Mouse (Mus musculus): ENCODE results near the gene Plxnb2.

The Plxnb2 gene

DNA sequence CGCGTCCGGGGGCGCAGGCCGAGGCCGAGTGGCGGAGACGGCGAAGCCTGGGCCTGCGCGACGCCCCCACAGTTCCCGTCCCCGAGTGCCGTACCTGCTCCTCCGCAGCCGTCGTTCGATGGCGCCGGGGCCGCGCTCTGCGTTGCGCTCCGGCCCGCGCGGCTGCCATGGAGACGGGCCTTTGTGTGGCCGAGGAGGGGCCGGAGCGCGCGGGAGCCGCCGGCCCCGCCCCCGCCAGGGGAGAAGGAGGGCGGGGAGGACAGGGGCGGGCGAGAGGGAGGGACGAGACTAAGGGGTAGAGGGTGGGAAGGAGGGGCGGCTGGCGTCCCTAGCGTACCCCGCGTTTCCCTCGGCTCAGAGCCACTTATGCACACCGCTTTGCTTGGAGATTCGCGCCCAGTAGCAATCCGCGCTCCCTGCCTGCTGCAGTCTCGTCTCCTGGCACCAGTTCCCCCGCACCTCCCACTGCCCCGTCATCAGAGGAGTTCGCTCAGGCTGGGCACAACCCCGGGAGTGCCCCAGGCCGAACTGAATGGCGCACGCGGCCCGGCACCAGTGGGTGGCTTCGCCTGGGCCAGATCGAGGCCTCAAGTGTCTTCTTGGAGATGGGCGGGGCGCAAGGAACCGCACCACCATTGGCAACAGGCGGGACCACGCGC, at the start of gene Plxnb2:
Gene Plxnb2, minus strand, starts transcription at position 218 of the 659 bp plus-strand sequence.
- DNase-seq, result peak; percentile 75 to 84

DNA sequence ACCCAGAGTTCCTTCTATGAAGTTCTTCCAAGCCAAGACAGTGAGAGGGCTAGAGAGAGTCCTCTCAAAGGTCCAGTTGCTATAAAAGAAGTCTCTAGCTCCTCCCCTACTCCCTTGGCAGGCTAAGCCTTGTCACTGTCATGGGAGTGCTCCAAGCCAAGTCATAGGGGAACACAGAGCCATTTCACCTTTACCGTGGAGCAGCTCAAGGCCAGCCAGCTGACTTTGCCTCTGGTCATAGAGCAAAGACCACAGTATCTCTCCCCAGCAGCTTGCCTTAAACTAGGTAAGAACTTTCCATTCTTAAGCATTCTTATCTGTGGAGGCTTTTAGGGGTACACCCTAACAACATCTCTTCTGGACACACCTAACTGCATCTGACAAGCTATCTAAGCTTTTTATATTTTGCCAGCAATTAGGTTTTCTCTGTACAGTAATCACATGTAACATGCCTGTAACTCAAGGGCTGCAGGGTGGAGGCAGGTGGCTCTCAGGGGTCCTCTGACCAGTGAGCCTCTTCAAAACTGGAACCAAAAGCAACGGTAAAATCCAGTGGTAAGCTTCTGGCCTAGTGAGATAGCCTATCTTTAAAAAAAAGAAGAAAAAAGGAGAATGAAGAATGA, 35.1 kb upstream of the Plxnb2 start:
- peak; percentile 66 to 70 for DNase-seq

DNA sequence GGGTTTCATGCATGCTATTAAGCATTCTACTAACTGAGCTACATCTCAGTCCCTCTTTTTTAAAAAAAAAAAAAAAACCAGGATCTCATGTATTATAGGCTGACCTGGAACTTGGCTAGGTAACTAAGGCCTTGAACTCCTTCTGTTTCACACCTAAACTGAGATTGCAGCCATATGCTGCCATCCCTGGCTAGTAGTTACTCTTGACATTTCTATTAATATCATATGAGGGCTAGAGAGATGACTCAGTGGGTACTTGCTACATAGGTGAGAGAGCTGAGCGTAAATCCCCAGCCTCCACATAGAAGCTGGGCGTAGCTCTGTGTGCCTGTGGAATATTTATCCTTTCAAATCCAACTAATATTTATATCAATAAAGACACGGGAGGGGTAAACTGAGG, 34.4 kb upstream of the Plxnb2 start:
- peak; percentile 39 to 54 for DNase-seq

DNA sequence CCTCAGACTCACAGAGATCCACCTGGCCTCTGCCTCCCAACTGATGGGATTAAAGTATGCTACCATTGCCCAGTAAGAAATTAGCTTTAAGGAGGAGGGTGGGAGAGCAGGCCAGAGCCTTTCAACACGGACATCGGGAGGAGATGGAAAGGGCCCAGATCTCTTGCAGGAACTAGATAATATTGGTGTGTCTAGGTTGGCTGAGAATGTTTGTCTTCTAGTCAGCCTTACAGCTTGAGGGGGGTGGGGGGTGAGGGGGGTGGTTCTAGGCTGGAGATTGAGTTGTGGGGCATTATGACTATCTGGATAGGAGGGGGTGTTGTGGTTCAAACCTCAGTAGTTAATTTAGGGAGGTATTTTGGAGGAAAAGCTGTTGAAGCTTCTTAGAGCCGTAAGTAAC, 32.9 kb upstream of the Plxnb2 start:
- DNase-seq, result no peak

DNA sequence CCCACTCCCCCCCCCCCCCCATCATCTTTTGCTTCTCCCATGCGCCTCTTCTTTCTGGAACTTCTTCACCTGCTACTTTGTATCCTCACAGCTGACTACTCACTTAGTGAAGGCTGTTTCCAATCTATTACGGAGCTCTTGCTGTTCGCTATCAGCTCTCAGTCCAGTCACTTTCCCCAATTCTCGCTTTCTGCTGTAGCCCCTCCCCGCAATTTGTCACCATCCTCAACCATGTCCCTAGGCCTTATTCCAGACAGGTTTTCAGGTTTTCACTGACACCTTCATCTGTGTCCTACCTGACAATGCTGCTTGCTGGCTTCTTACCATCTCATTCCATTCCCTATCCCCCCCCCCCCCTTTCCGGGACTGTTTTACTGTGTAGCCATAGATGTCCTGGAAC, 31.9 kb upstream of the Plxnb2 start:
- peak in 1 of 2 experiments; percentile 33 for DNase-seq

DNA sequence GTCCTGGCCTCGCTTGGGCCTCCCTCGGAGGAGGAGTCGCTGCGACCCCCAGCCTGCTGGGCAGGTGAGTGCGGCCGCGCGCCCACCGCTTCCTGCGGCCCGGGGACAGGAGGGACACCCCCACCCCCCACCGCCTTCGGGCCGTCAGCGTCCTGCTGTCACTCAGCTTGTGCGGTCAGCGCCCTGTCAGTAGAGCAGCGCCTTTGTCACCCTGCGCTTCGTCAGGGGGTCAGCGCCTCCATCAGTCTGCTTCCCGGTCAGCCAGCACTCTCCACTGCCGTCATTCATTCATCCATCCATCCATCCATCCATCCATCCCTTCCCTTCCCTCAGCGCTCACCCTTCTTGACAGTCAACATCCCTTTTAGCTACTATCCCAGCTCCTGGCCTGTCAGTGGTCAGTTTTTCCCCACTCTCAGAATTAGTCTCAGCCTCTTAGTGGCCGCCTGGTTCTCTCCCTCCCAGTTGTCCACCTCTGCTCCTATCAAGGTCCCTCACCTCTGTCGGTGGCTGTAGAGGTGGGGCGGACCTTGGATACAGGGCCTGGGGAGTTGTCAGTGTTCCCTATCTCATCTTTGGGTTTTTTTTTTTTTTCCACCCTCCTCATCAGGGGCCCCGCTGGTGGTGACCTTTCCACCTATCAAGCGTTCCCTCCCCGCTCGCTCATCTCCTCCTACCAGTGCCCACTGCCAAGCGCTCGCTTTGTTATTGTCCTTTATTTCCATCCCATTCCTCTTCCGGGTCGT, 31.3 kb upstream of the Plxnb2 start:
- peak in 1 of 2 experiments; percentile 56 for DNase-seq

DNA sequence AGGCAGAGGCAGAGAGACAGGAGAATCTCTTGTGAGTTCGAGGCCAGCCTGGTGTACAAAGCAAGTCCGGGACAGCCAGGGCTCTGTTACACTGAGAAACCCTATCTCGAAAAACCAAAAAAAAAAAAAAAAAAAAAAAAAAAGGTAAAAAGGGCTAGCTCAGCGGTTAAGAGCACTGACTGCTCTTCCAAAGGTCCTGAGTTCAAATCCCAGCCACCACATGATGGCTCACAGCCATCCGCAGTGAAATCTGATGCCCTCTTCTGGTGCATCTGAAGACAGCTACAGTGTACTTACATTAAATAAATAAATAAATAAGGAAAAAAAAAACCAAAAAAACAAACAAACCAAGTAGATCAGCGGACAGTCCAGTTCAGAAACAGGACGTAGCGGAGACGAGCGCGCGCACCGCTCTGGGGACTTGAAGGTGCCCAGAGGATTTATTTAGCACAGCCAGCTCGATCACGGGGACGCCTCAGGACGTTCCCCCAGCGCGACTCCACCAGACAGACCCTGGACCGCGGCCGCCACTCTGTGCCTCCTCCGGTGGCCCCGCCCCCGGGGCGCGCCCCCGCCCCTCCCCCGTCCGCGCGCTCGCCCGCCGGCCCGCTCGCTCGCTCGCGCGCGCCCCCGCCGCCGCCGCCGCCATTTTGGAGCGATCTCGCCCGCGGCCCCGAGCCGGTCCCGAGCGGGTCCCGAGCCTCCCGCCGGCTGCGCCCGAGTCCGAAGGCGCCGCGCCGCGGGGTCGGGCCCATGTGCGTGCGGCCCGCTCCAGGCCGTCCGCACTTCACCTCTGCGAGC, 30.5 kb upstream of the Plxnb2 start, which contains the start of gene Ppp6r2:
Gene Ppp6r2, plus strand, starts transcription at position 639 of the 801 bp plus-strand sequence.
- DNase-seq, result peak; percentile 78 to 91

DNA sequence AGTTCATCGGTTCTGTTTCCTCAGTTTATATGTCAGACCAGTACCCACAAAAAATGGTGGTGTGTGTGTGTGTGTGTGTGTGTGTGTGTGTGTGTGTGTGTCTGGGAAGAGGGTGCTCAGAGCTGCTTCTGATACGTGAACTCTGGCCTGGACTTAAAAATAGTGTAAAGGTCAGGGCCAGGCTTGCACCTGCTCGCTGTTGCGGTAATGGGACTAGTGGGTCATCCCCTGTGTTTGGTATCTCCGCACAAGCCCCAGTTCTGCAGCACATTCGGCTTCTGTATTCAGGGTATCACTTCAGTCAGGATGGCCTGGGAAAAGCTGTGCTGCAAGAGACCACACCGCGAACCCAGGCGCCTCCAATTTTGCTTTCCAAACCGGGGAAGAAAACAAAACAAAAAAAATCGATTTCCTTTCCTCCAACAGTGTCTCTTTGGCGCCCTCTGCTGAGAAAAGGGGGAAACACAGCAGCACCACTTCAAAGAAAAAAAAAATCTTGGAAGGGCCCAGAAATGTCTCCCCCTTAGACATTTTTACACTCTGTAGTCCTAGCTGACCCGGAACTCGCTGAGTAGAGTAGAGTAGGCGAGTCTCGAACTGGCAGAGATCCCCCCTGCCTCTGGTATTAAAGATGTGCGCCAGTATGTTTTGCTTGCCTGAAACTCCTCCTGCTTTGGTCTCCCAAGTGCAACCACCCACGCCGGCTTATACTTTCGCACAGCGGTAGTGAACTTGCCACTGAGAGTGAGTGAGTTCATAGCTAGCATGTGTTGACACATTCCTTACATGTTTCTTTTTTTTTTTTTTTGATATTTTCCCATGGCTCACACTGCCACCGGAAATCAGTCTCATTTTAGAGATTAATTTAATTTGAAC, 29.5 kb upstream of the Plxnb2 start:
- DNase-seq, result peak; percentile 90 to 91

DNA sequence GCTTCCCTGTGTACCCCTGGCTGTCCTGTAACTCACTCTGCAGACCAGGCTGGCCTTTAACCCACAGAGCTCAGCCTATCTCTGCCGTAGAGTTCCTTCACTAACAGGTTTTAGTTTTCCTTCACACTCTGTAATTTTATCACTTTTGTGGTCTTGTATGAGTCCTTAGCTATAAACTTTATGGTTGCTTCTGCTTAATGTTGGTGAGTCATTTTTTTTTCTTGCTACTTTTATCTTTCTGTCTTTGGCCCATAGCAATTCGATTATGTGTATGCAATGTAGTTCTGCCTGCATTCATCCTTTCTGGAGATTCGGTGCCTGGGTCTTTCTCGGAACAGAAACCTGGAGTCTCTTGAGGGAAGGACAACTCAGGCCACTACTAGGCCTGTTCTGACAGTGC, 26.9 kb upstream of the Plxnb2 start:
- DNase-seq, result no peak

DNA sequence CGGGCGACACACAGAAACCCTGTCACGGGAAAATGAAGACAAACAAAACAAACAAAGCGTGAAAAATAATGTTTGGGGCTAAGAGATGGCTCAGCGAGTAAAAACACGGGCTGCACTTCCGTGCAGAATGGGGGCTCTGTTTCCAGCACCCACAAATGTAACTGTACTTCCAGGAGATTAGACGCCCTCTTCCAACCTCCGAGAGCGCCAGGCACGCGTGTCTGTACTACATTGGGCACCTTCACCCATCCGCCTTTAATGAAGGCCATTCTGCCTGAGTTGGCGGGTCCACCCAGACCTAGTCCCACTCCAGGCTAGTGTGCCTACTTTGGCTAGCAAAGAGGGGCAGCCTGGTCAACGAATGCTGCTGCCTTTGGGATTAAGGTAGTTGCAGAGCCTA, 16.5 kb upstream of the Plxnb2 start:
- DNase-seq, result peak in 1 of 2 experiments; percentile 52

DNA sequence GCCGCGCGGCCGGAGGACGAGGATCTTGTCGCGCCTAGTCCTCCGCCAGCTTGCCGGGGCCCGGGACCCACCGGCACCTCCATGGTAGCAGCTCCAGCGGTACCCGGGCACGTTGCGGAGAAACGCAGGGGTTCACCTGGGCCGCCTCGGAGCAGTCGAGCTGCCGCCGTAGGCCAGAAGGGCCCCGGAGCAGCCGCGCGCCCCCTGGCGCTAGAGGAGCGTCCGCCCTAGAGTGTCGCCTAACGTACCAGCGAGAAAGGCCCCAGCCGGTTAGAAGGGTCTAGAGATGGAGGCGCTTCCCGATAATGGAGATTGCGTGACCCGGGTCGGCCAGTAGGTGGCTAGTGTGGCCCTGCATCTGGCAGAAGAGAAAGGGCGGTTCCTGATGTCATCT, 15.7 kb upstream of the Plxnb2 start, which contains the start of gene Dennd6b:
Gene Dennd6b, minus strand, starts transcription at position 184 of the 394 bp plus-strand sequence.
- DNase-seq, result peak; percentile 96 to 97

DNA sequence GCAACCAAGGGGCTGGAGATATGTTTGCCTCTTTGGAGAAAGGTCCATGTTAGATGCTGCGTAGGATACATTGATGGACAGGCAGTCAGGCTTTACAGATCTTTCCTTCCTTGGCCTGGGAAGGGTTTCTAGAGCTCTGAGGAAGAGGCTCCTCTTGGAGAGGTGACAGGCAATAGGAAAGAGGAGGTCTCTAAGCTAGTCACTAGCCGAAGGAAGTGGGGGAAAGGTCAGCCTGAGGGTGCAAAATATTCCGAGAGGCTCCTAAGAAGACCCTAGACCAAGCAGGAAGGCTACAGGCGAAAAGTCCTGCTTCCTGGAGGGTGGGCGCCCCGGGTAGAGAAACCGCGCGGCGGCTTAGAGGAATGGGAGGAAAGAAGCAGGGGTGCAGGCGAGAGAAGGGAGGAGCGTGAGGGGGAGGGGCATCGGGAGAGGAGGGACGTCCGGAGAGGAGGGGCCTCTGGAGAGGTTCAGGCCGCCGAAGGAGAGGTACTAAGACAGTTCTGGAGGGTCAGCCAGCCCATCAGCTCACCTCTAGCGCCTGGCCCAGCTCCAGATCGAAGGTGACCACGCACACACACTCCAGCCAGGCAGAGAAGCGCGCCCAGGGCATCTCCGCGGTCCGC, 15.2 kb upstream of the Plxnb2 start:
- DNase-seq, result peak; percentile 91 to 95

DNA sequence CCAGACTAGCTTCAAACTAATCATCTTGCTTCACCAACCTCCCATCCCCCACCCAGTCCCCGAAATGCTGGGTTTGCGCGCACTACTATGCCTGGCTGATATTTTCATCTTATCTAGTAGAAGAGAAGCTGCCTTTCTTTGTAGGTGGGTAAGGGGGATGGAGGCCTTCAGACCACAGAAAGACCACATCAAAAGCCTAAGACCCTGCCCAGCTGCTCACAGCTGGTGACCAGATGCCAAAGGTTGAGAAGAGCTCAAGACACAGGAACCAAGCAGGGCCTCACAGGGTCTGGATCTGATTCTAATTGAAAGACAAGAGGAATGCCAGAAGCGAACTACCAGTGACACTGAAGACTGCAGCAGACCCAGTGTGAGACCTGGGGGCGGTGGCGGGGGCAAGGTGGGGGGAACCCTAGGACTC, 14.7 kb upstream of the Plxnb2 start:
- DNase-seq, result peak in 1 of 2 experiments; percentile 38

DNA sequence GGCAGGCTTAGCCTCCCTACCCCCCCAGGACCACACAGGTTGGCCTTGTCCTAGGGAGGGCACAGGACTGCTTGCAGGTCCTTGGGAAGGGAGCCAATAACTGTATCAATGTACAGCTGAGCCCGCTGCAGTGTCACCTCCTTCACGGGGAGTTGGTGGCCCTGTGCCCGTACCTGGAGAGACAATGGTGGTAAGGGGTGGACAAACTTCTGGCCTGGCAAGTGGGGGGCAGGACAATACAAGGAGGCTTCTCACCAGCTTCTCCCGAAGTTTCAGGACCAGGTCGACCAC, 4.3 kb upstream of the Plxnb2 start:
- DNase-seq, result no peak

DNA sequence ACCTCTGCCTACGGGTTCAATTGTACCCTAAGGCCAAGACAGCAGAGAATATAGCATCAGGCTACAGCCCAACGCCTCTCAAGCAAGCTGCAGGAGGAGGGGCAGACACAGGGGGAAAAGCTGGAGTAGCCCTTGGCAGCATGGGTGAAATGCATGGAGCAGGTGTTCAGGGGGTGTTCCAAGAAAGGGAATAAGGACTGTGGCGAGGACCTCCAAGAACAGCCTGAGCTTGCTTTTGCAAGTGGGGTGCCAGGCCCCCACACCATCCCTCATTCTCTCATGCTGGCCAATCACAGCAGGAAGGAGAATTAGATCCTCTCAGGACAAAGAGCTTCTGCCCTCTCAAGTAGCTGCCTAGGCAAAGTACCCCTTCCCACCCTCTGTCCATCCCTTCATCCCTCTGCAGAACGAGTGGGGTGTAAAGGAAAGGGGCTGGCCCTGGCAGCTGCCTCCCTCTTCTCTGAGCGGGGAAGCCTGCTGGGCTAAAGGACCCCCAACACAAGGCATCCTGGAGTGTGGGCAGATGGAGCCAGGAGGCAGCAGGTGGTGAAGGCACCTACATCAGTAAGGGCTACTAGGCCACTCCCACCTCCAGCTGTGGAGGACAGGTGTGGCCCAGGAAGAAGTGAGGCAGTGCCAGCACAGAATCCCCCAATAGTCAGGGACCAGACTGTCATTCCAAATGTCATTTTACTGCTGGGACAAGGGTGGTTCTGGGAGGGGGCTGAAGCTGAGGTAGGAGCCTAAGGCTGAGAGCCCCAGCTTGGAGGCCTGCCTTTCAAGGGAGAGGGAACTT, 3.8 kb upstream of the Plxnb2 start:
- no peak for DNase-seq

DNA sequence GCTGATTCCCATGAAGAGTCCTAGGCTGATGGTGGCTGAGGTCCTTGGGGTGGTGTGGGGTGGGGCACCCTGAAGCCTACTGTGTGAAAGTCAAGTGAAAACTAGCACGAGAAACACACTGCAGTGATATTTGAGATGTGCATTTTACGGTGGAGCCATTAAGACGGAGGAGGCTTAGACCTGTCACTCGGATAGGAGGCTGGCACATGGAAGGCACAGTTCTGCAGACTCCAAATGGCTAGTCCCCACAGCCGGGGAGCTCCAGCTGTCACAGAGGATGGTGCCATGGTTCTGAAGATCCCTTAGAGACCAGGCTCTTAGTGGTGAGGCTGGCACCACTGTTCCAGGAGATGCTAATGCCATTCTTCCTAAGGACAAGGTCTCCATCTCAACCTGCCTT, 2.3 kb upstream of the Plxnb2 start:
- peak in 1 of 2 experiments; percentile 35 for DNase-seq

DNA sequence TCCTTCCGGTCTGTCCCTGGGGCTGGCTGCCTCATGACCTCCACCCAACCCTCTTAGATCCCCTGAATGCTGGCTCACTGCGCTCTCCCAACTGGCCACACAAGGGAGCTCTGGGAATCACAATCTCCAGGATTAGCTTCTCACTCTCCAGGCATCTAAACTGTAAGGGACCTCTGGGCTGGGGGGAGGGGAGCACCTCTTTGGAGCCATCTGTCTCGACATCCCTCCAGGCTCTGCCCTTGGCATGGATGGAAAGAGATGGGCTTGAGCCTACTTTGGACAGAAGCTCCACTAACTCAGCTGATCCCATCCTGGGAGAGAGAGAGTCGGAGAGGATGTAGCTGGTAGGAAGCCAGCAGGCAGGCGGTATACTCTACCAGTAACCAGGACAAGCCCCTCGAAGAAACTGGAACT, 1.7 kb upstream of the Plxnb2 start:
- peak; percentile 64 to 73 for DNase-seq

DNA sequence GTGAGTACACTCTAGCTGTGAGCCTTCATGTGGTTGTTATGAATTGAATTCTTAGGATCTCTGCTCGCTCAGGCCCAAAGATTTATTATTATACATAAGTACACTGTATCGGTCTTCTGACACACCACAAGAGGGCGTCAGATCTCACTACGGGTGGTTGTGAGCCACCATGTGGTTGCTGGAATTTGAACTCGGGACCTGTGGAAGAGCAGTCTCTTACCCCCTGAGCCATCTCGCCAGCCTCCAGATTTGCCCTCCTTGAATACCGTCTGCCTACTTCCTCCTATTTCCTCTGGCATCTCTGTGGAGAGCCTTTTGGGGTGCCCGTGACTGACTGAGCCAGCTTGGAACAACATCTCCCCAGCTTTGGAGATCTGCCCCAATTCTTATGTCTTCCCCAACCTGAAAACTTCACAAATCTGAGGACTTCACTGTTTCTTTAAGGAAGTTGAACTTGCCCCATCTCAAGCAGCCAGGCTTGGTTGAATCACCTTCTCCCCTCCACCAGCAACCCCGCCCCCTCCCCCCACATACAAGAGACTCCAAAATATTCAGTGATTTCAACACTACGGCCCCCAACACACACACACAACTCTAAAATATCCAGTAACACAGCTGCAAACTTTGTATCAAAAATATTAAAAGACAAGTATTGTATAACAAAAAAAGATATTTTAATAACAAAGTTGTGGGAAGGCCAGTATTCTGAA, 1.1 kb upstream of the Plxnb2 start:
- peak; percentile 27 to 41 for DNase-seq

DNA sequence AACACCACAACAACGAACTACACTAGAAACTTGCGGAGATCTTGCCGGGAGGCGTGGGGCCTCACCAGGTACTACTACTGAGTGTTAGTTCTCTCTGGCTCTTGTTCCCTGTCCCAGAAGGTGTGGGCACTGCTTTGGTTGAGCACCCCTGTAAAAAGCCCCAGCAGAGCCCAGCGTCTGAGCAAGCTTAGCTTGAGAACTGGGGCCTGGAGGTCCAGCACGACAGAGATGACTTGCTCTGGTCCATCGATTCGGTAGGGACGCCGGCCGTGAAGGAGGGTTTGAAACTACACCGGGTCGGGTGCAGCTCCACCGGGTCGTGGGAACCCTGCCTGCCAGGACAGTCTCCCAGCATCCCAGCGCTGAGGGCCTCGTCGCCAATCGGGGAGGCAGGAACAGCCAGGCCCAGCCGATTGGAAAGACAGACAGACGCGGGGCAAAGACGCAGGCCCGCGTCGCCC, 477 bp downstream of the Plxnb2 start:
- DNase-seq, result peak in 1 of 2 experiments; percentile 46

DNA sequence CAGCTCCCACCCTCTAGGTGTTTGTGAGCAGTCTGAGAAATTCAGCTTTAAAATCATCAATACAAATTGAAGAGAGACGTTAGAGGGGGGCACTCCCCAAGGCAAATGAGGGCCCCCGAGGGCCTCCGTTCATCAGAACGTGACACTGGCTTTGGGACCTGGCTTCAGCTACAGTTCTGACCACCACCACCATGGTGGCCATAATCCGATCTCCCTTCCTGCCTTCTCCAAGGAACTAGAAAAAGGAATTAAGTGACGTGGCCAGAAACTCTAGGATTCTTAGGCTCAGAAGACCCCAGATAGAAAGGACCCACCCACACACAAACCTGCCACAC, 991 bp downstream of the Plxnb2 start:
- no peak for DNase-seq
